Mouse (Mus musculus) kidney, postnatal 14 days (tissue): ENCODE results near the gene Zeb2.
A peak's percentile ranks its signal among the peaks of the same experiment; 100 is the strongest.

ENCODE experiments used
- DNase-seq: peaks from one replicate; pipeline ENCODE4 v3.0.0; 2022; ENCODE audit warnings: mixed read lengths

Zeb2 gene

GRCm38 (mm10) chr2:45059010-45059409, 58.2 kb downstream of the Zeb2 start:
- no peak for DNase-seq

DNA sequence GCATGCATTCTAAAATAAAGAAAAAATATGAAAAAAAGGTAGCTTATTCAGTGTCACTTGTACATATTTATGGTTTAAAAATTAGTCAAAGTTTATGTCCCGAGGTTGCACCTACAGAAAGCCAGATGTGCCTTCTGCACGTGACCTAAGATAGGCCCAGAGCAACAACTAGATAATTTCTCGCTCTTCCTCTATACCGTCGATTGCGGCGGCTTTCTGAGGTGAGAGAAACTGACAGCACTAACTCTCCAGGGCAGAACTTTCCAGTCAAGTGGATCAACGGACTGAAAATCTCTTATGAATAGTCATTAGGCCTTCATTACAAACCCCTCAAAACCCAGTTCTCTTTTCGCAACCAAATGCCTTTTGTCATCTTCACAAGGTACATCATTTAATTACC, 59.0 kb downstream of the Zeb2 start:
- no peak for DNase-seq

- DNase-seq, result no peak
These were observed 60.2 kb downstream of the Zeb2 start for GRCm38 (mm10) chr2:45056856-45057562.

DNA sequence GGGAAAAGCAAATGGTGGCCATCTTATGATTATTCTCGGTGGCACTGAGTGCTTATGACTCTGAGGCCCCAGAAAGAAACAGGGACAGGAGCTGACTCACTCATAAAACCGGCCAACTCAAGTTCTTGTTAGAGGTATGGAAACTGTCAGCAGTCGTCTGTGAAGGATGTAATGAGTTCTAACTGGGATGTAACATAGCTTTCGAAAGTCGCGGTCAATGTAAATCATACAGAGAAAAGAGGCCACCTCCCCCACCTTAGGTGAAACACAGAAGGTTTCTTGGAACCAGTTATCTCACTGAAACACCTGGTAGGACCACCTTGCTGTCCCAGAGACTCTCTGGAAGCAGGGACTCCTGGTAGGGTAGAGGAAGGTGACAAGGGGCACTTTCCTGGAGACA, 61.3 kb downstream of the Zeb2 start:
- DNase-seq, result no peak

DNA sequence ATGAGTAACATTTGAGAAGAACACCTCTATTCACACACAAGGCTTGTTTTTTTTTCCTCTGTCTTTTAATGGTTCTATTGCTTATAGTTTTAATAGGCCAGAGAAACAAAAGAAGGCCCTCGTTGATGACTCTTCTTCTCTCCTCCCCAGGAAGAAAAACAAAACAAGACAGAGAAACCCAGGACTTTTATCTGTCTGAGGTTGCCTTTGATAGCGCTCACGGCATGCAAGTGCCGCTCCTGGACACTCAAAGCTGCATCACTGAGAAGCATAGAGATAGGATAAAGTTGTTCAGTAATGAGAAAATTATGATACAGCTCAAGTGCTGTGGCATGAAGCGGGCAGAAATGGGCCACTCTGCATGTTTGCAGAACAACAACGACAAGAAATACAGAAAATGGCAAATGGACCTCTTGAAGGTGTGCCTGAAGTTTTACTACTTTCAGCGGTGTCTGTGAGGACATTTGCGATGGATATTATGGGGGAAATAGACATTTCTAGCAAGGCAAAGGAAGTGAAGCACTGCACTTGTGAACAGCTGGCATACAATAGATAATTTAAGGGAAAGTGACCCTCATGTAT, 62.1 kb downstream of the Zeb2 start:
- no peak for DNase-seq

DNA sequence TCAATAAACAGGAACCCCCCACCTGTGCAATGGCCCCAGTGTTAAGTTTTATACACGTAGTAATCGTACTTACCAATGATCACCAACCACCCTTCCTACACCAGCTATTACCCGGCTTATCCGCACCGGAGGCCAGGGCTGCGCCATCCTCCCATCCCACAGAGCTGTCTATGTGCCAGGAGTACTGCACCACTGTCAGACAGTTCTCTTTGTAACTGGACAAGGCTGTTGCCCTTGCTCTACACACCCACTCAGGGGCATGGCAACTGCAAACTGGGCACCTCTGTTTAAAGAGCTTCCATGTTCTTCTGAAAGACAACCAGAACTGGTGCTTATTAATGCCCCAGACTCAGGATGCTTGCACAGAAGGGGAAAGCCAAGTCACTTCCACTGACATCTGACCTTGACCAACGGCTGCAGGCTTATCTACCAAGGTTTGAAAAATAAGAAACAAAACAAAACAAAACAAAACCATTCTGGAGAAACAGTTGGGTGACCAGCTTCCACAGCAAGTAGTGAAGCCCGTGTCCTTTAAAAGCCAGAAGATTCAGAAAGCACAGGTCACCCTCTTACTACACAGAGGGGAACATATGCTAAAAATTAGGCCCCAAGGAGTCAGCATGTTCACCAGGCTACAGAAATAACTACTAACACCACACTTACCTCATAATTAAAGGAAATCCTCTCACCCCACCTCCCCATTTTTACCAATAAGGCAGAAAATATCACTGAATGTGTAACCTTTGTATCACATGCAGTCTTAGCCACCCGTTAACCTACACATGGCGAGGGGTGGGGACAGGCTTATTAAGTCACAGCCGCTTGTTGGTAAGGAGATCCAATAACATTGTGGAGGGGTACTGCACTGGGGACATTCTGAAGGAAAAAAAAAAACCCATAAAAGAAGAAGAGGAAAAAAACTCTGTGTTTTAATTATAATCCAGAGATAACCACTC, 62.8 kb downstream of the Zeb2 start:
- no peak for DNase-seq

GRCm38 (mm10) chr2:45052587-45052986, 64.6 kb downstream of the Zeb2 start:
- no peak for DNase-seq

DNA sequence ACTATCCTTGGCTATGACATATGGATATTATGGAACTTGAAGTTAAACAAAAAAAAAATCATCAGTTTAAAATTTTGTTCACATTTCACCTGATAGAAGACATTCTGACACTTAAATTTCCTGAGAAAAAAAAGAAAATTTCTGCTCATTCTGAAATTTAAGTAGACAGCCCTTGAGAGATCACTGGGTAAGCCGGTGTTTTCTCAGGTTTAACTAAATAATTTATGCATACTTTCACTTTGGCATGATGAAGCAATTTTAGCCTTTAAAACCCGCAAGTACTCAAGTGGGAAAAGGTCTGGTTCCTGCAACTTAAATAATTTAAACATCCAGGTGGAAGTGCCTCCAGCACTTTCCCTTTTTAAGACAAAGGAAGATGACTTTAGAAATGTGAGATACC, 65.9 kb downstream of the Zeb2 start:
- no peak for DNase-seq

GRCm38 (mm10) chr2:45049923-45050322, 67.3 kb downstream of the Zeb2 start:
- no peak for DNase-seq

- DNase-seq, result peak; percentile 63
These were observed 67.9 kb downstream of the Zeb2 start for GRCm38 (mm10) chr2:45049279-45049678.

GRCm38 (mm10) chr2:45040706-45041312, 76.4 kb downstream of the Zeb2 start:
- no peak for DNase-seq

DNA sequence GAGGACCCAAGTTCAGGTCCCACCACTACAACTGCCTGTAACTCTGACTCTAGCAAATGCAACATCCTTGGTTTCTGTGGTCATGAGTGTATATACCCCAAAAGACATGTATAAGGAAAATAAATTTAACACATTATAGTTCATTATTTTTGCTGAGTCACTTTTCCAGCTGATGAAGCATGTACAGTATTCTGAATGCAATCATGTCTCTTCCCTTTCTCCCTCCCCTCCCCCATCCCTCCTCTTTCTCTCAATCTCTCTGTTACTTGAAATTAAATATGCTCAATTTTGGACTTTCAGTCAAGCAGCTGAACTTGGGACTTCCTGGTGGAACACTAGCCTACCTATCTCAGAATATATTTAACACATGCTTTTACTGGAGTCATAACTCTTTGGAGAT, 77.7 kb downstream of the Zeb2 start:
- DNase-seq, result no peak

DNA sequence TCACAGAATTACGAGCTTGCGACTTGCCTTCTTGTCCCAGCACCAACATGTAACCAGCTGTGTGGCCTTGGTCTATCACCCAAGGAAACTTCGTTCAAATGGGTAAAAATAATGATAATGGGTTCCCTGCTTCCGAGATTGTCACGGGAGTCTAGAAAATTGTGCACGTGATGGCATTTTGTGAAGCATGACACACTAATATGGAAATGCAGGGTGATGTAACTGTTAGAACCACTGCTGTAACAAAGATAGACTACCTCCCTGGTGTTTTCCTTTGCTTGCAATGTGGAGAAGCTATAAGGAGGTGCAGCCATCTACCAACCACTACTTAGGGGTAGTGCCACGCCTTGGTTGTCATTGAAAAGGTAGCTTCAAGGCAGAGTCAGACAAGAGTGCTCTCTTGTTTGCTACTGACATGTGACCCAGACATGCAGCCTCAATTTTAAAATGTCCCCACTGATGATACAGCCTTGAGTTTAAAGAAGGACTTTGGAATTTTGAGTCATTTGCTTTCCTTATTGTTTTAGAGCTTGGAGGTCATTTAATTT, 89.0 kb downstream of the Zeb2 start:
- DNase-seq, result no peak

DNA sequence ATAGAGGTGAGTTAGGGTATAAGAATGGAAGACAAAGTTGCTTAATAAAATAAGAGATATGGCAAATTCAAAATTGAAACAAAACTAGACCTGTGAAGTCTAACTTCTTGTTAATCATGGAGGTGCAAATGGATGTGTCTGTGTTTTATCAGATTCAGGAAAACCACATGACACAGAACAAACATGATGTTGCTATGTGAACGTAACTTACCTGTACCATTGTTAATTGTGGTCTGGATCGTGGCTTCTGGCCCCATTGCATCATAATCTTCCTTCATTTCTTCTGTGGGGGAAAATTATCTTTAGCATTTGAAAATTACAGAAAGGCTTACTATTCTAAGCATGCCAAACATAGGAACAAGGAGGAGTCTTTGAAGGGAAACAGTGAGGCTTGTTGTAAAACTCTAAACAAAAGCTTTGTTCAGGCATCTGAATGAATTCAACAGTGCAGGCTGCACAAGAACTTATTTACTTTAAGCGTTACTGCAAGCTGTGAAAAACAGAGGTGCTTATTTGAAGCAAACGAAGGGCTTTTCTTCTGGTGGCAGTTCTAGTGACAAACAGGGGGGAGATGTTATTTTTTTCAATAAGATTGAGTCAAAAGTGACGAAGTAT, 99.9 kb downstream of the Zeb2 start:
- no peak for DNase-seq

- no peak for DNase-seq
These were observed 103.9 kb downstream of the Zeb2 start for GRCm38 (mm10) chr2:45013325-45013724.

DNA sequence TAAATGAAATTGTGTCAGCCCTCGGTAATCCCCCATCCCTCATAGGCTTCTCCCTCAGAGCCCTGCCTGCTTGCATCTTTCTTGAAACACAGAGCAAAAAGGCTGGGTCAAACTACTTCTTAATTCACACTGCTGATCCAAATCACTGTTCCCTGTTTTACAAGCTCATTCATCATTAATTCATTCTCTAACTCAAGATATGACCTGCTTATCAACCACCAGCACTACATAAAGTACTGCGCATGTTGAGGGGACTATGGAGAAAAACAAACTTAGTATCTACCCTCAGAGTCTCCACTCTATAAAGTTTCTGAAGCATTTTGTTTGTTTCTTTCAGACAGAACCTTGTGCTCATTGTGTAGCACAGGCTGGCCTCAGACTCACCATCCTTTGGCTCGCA, 104.5 kb downstream of the Zeb2 start:
- DNase-seq, result no peak

DNA sequence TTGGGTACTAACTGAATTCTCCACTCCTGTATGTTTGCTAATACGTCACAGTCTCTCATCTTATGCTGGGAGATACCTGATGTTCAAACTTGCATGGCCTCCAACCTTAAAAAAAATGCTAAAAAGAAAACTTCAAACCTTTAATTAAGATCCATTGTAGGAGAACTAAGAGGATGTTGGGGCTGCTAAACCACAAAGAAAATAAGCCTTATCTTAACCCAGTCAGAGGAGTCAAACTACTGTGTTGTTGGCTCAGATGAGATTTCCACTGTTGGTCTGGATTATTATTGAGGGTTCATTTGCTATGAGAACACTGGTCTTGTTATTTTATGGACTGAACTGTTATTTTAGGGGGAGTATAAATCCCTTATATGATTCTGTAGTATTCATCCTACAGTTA, 106.5 kb downstream of the Zeb2 start:
- DNase-seq, result no peak

DNA sequence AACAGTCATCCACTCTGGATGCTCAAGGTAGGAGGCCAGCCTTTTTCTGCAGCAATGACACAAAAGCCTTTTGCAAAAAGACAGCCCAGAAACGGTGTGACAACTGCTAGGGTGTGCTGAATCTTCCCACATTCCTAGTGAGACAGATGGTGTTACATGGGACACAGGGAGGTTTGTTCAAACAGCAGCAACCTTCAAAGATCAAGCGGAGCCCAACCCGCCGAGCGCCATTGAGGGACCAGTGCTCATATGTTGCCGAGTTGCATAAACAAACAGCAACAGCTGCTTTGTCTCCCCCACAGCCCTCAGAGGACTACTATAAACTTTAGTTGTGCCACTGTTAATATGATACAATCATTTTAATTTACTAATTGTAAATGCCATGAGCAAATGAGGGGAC, 117.3 kb downstream of the Zeb2 start:
- peak; percentile 40 for DNase-seq

DNA sequence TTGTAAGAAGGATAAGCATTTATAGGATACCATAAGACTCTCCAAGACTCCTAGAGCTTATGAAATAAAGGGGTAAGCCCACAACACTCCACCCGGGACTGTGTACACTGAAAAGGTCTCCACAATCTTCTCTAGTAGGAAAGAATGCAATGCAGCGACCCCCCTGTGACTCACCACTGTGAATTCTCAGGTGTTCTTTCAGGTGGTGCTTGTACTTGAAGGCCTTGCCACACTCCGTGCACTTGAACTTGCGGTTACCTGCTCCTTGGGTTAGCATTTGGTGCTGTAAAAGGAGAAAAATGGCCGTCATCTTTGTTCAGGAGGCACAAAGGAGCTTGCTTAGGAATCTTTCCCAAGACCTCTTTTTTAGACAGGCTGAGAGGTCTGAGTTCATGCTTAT, 118.5 kb downstream of the Zeb2 start:
- DNase-seq, result no peak

DNA sequence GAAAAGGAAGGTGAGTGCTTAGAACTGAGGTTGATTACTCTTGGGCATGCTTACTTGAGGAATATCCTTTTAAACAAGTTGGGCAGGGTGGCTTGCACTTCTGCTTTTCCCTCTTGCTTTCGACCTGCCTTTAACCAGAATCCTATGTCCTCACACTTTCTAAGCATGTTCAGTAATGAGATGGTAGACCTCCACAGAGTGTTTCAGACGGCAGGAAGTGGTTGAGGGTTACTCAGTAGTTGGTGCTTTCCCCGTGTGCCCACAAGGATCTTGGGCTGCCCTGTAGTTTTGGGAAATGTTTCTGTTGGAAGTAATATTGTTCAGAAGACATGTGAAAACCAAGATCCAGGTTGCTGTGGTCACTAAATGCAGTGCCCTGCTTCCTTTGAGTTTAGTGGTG, 135.5 kb downstream of the Zeb2 start:
- no peak for DNase-seq

DNA sequence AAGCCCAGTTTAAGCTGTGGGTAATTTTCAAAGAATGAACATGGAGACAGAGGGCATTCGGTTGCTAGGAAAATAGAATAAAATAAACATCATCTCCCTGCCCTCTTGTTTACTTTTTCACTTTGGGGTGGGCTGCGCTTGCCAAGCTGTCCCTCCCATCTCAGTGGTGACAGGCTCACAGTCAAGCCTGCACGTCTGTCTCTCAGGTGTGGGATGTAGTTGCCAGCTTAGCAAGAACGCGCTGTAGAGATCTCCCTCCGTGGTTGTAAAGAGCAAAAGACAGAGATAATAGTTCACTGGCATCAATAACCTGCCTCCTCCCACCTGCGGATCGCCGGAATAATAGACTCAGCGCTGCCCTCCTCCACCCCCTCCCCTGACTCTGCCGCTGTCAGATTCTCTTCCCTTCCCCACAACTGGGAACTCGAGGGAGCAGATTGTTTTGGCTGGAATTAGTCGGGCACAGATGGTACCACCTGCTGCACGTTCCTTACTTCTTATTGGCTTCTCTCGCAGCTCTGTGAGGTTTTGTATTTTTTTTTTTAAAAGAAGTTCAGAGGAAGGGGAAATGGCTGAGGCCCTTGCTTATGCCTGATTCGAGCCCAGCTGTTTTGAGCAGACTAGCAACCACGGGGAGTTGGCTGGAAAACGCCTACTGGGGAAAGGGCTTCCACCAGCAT, 138.0 kb downstream of the Zeb2 start:
- DNase-seq, result no peak

DNA sequence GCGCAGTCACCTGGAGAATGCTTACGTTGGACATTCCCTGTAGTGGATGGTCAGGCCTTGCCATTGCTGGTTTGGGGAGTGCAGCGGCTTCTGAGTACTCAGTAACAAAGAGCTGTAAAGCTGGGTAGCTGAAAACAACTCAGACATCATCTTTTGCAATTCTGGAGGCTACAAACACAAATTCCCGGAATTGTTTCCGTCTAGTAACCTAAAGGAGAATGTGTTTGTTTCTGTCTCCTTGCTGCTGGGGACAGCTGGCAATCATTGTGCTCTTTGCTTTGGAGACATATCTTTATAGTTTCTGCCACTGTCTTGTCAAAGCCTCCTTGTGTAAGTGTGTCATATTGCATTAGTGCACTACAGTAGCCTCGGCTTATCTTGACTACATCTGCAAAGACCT, 139.2 kb downstream of the Zeb2 start:
- no peak for DNase-seq
